Mouse (Mus musculus) ovary, adult 18-20 months (tissue): ENCODE measurements around the gene Idh3g.
"Not testable (repeated sequence)": the region's sequence is repeated elsewhere in the genome, so short reads cannot be mapped to it uniquely, and the experiment has no call there.

Experiments used
- DNase-seq: peaks from one replicate; pipeline ENCODE4 v3.0.0; 2022; ENCODE audit warnings: low spot score, mixed read lengths

The Idh3g gene

GRCm38 (mm10) chrX:73756334-73757140, 30.2 kb downstream of the Idh3g start, which contains the start of gene Plxnb3:
Gene Plxnb3, plus strand, starts transcription at chrX:73757090.
- no peak for DNase-seq

DNA sequence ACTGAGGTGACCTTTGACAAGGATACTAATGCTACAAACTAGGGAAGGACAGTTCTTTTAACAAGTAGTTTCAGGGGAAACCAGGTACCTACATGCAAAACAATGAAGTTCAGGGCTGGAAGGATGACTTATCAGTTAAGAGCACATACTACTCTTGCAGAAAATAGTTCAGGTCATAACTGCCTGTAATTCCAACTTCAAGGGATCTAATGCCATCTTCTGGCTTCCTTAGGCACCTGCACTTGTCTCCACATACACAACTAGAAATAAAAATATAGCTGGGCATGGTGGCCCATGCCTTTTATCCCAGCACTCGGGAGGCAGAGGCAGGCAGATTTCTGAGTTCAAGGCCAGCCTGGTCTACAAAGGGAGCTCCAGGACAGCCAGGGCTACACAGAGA, 37.7 kb downstream of the Idh3g start:
- no peak for DNase-seq

GRCm38 (mm10) chrX:73744774-73745481, 41.8 kb downstream of the Idh3g start:
- no peak for DNase-seq

DNA sequence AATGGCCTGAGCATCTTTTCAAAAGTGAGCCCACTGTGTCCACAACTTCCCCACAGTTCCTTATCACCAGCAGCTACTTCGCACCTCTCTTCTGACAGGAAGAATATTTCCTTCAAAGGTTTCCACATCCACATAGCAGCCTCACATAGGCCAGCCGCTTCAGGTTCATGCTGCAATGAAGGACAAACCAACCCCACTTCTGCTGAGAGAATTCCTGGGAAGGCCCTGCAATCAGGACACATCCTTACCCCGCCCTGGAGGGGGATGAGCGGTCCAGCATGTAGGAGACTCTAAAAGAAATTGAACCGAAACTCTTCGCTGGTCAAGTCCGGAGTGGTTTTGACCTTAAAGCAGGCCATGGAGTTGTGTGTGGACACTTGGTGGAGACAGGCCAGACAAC, 46.9 kb downstream of the Idh3g start:
- DNase-seq = not testable (repeated sequence)

DNA sequence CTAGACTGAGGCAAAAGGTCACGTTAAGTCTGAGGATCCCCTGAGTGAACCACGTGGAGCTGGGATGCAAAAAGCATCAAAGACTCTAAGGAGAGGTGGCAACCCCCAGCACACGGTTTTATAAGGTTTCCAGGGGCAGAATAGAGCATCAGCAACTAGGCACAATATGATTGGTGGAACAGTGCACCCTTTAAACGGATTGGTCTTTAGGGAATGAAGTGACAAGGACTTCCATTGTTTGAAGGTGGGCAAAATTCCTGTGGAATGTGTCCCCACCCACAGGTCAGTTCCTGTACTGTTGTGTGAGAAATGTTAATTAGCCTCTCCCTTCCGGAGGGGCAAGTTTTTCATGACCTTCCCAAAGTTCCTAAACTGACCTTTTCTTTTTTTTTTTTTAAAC, 47.5 kb downstream of the Idh3g start:
- no peak for DNase-seq

DNA sequence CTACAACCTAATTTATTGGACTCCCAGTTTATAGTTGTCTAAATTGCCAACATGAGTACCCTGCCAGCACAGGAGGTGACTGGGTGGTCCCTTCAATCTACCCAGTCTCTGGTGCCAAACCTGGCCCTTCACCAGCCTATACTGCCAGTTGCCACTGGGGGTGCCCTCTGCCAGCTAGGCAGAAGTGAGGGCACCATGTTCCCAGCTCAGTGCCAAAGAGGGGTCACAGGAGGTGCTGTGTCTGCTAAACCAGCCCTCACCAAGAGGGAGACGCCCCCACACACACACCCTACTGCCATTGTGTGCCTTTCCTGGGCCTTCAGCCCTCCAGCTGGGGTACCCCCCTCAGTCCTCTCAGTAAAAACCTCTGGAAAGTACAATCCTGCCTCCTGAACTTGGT, 48.5 kb downstream of the Idh3g start:
- DNase-seq = no peak

DNA sequence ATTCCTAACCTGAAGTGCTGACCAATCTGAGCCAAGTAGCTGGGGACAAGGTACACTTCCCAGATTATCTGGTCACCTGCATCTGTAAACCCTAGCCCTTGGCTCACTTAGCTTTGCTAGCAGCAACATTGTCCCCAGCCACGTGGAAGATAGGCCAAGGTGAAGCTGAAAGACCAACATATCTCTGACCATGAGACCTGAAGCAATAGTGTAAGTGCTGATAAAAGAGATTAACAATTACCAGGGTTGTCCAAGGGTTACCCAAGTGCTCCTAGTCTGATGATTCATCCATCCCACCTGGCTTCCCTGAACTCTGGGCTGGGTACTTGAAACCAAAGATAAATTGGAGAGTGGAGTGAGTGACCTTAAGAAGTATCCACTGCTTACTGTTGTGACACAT, 55.8 kb downstream of the Idh3g start:
- no peak for DNase-seq
